Mouse (Mus musculus): Measurements from ENCODE around the gene Kiss1r. TPM values are rescaled to one million over a fixed set of nuclear protein-coding genes. Genes with fewer than 3 reads are reported as not detected.

The Kiss1r gene
- polyA plus RNA-seq, 1 experiment from 2014 or later: 0.48 TPM

- Histone ChIP-seq H3K27ac (replicated peaks; ENCODE audit: low read depth, low read length) (peak overlapping the region; percentile 68; the same call in 1 of the 2 replicates), H3K36me3 (replicated peaks; ENCODE audit: control insufficient read depth, insufficient read depth, low read depth, low read length) (no peaks in the 10 kb centered on the region; the same call in 1 of the 2 replicates), H3K9ac (replicated peaks; ENCODE audit: low read length) (peak overlapping the region; percentile 48), H3K4me2 (ENCODE audit: low read depth, low read length) (peak overlapping the region; percentile 68), H3K4me1 (ENCODE audit: control insufficient read depth, insufficient read depth, low read length) (peaks cover 18% of the 10 kb centered on the region; the same call in 1 of the 2 replicates), H3K27me3 (ENCODE audit: control insufficient read depth, insufficient read depth, low read length) (no peaks in the 10 kb centered on the region), H3K9me3 (replicated peaks; ENCODE audit: control insufficient read depth, low read length) (no peaks in the 10 kb centered on the region), H3K4me3 (ENCODE audit: low read depth, low read length) (peak overlapping the region; percentile 72)
- no peak for ATAC-seq (replicated peaks; ENCODE audit: insufficient number of reproducible peaks, low FRiP score, low TSS enrichment, low read depth)
- peak; percentile 36 for DNase-seq (ENCODE audit: low spot score)
- 20% methylated on average over 8 of the region's 9 CpGs for WGBS
Measured at GRCm38 (mm10) chr10:79928907-79929701, 12.3 kb downstream of the Kiss1r start.

- 92% methylated on average over 18 of the region's 18 CpGs for WGBS
- no peaks in the 10 kb centered on the region; the same call in 1 of the 2 replicates for H3K36me3 ChIP-seq (replicated peaks; ENCODE audit: control insufficient read depth, insufficient read depth, low read depth, low read length)
- no peak overlapping the region for H3K27ac ChIP-seq (replicated peaks; ENCODE audit: low read depth, low read length)
- no peak overlapping the region for H3K4me3 ChIP-seq (ENCODE audit: low read depth, low read length)
- H3K9ac ChIP-seq (replicated peaks; ENCODE audit: low read length): no peak overlapping the region
- peaks cover 18% of the 10 kb centered on the region; the same call in 1 of the 2 replicates for H3K4me1 ChIP-seq (ENCODE audit: control insufficient read depth, insufficient read depth, low read length)
- no peak overlapping the region for H3K4me2 ChIP-seq (ENCODE audit: low read depth, low read length)
- ATAC-seq (replicated peaks; ENCODE audit: insufficient number of reproducible peaks, low FRiP score, low TSS enrichment, low read depth) (no peak), DNase-seq (ENCODE audit: low spot score) (no peak)
- H3K9me3 ChIP-seq (replicated peaks; ENCODE audit: control insufficient read depth, low read length): no peaks in the 10 kb centered on the region
- H3K27me3 ChIP-seq (ENCODE audit: control insufficient read depth, insufficient read depth, low read length): no peaks in the 10 kb centered on the region
Measured at GRCm38 (mm10) chr10:79929967-79930825, 13.4 kb downstream of the Kiss1r start.

GRCm38 (mm10) chr10:79930826-79931186, 14.0 kb downstream of the Kiss1r start:
- 90% methylated on average over 16 of the region's 16 CpGs for WGBS
- H3K4me1 ChIP-seq (ENCODE audit: control insufficient read depth, insufficient read depth, low read length): peaks cover 18% of the 10 kb centered on the region; the same call in 1 of the 2 replicates

GRCm38 (mm10) chr10:79931797-79932196, 15.0 kb downstream of the Kiss1r start:
- Histone ChIP-seq H3K4me3 (ENCODE audit: low read depth, low read length) (no peak overlapping the region), H3K27ac (replicated peaks; ENCODE audit: low read depth, low read length) (no peak overlapping the region), H3K36me3 (replicated peaks; ENCODE audit: control insufficient read depth, insufficient read depth, low read depth, low read length) (no peaks in the 10 kb centered on the region; the same call in 1 of the 2 replicates), H3K27me3 (ENCODE audit: control insufficient read depth, insufficient read depth, low read length) (no peaks in the 10 kb centered on the region), H3K9me3 (replicated peaks; ENCODE audit: control insufficient read depth, low read length) (no peaks in the 10 kb centered on the region), H3K4me2 (ENCODE audit: low read depth, low read length) (no peak overlapping the region), H3K9ac (replicated peaks; ENCODE audit: low read length) (no peak overlapping the region; the same call in 1 of the 2 replicates), H3K4me1 (ENCODE audit: control insufficient read depth, insufficient read depth, low read length) (peaks cover 16% of the 10 kb centered on the region; the same call in 1 of the 2 replicates)
- WGBS: 89% methylated on average over 9 of the region's 9 CpGs
- DNase-seq (ENCODE audit: low spot score): no peak
- ATAC-seq (replicated peaks; ENCODE audit: insufficient number of reproducible peaks, low FRiP score, low TSS enrichment, low read depth): no peak

More at GRCm38 (mm10) chr10:79930826-79931186, 14.0 kb downstream of the Kiss1r start:
- Histone ChIP-seq H3K27ac (replicated peaks; ENCODE audit: low read depth, low read length) (no peak overlapping the region), H3K4me3 (ENCODE audit: low read depth, low read length) (no peak overlapping the region), H3K9me3 (replicated peaks; ENCODE audit: control insufficient read depth, low read length) (no peaks in the 10 kb centered on the region), H3K4me2 (ENCODE audit: low read depth, low read length) (no peak overlapping the region), H3K9ac (replicated peaks; ENCODE audit: low read length) (no peak overlapping the region), H3K27me3 (ENCODE audit: control insufficient read depth, insufficient read depth, low read length) (no peaks in the 10 kb centered on the region), H3K36me3 (replicated peaks; ENCODE audit: control insufficient read depth, insufficient read depth, low read depth, low read length) (no peaks in the 10 kb centered on the region; the same call in 1 of the 2 replicates)
- ATAC-seq (replicated peaks; ENCODE audit: insufficient number of reproducible peaks, low FRiP score, low TSS enrichment, low read depth) (no peak), DNase-seq (ENCODE audit: low spot score) (no peak)

GRCm38 (mm10) chr10:79932736-79933135, 16.0 kb downstream of the Kiss1r start:
- WGBS: 10% methylated on average over 8 of the region's 8 CpGs
- Histone ChIP-seq H3K27ac (replicated peaks; ENCODE audit: low read depth, low read length) (peak overlapping the region; percentile 52), H3K27me3 (ENCODE audit: control insufficient read depth, insufficient read depth, low read length) (no peaks in the 10 kb centered on the region), H3K9me3 (replicated peaks; ENCODE audit: control insufficient read depth, low read length) (no peaks in the 10 kb centered on the region), H3K4me2 (ENCODE audit: low read depth, low read length) (0 out of 2 replicates have a peak overlapping the region, but pooled peaks have one; percentile 16), H3K9ac (replicated peaks; ENCODE audit: low read length) (peak overlapping the region; percentile 18; the same call in 1 of the 2 replicates), H3K4me3 (ENCODE audit: low read depth, low read length) (no peak overlapping the region), H3K4me1 (ENCODE audit: control insufficient read depth, insufficient read depth, low read length) (peaks cover 16% of the 10 kb centered on the region; the same call in 1 of the 2 replicates), H3K36me3 (replicated peaks; ENCODE audit: control insufficient read depth, insufficient read depth, low read depth, low read length) (no peaks in the 10 kb centered on the region; the same call in 1 of the 2 replicates)
- DNase-seq (ENCODE audit: low spot score): peak; percentile 67
- no peak for ATAC-seq (replicated peaks; ENCODE audit: insufficient number of reproducible peaks, low FRiP score, low TSS enrichment, low read depth)

- Histone ChIP-seq H3K4me1 (ENCODE audit: control insufficient read depth, insufficient read depth, low read length) (peaks cover 16% of the 10 kb centered on the region; the same call in 1 of the 2 replicates), H3K36me3 (replicated peaks; ENCODE audit: control insufficient read depth, insufficient read depth, low read depth, low read length) (no peaks in the 10 kb centered on the region; the same call in 1 of the 2 replicates), H3K4me2 (ENCODE audit: low read depth, low read length) (no peak overlapping the region), H3K4me3 (ENCODE audit: low read depth, low read length) (no peak overlapping the region), H3K9ac (replicated peaks; ENCODE audit: low read length) (no peak overlapping the region), H3K9me3 (replicated peaks; ENCODE audit: control insufficient read depth, low read length) (no peaks in the 10 kb centered on the region), H3K27ac (replicated peaks; ENCODE audit: low read depth, low read length) (peak overlapping the region; percentile 52), H3K27me3 (ENCODE audit: control insufficient read depth, insufficient read depth, low read length) (no peaks in the 10 kb centered on the region)
- DNase-seq (ENCODE audit: low spot score): no peak
- ATAC-seq (replicated peaks; ENCODE audit: insufficient number of reproducible peaks, low FRiP score, low TSS enrichment, low read depth): no peak
- 58% methylated on average over 9 of the region's 9 CpGs for WGBS
Measured at GRCm38 (mm10) chr10:79933145-79933679, 16.4 kb downstream of the Kiss1r start.

- H3K9me3 ChIP-seq (replicated peaks; ENCODE audit: control insufficient read depth, low read length): no peaks in the 10 kb centered on the region
- no peaks in the 10 kb centered on the region for H3K27me3 ChIP-seq (ENCODE audit: control insufficient read depth, insufficient read depth, low read length)
- ATAC-seq (replicated peaks; ENCODE audit: insufficient number of reproducible peaks, low FRiP score, low TSS enrichment, low read depth): no peak
- H3K27ac ChIP-seq (replicated peaks; ENCODE audit: low read depth, low read length): no peak overlapping the region
- DNase-seq (ENCODE audit: low spot score): no peak
- H3K36me3 ChIP-seq (replicated peaks; ENCODE audit: control insufficient read depth, insufficient read depth, low read depth, low read length): no peaks in the 10 kb centered on the region; the same call in 1 of the 2 replicates
- H3K9ac ChIP-seq (replicated peaks; ENCODE audit: low read length): no peak overlapping the region
- H3K4me1 ChIP-seq (ENCODE audit: control insufficient read depth, insufficient read depth, low read length): peaks cover 14% of the 10 kb centered on the region; the same call in 1 of the 2 replicates
- no peak overlapping the region for H3K4me2 ChIP-seq (ENCODE audit: low read depth, low read length)
- WGBS: 52% methylated on average over 6 of the region's 6 CpGs
- no peak overlapping the region for H3K4me3 ChIP-seq (ENCODE audit: low read depth, low read length)
Measured at GRCm38 (mm10) chr10:79933861-79934260, 17.1 kb downstream of the Kiss1r start.

All from embryonic facial prominence, embryonic 11.5 days (tissue).